Mouse (Mus musculus) cortical plate, adult 2 months (tissue): ENCODE results near the gene Neurl1b. TPM values are rescaled to one million over a fixed set of nuclear protein-coding genes. Genes with fewer than 3 reads are reported as not detected.

Experiments
- H3K27ac ChIP-seq: fragments of 200-500 bp; 2 replicates; pipeline ENCODE4 v1.5.1; 2012; ENCODE audit warnings: low read length, control low read depth, inconsistent platforms; ENCODE audit not compliant: insufficient read depth
- H3K4me1 ChIP-seq: fragments of 200-500 bp; 2 replicates; pipeline ENCODE4 v1.6.1; 2011; ENCODE audit warnings: low read length; ENCODE audit not compliant: control insufficient read depth, insufficient read depth
- H3K4me3 ChIP-seq: fragments of 200-500 bp; 2 replicates; pipeline ENCODE4 v1.5.1; 2011; ENCODE audit warnings: mild to moderate bottlenecking, low read length, control low read depth; ENCODE audit not compliant: insufficient read depth
- CTCF ChIP-seq: fragments of 200-500 bp; IDR thresholded peaks from 2 replicates; pipeline ENCODE4 v1.5.1; 2011; ENCODE audit warnings: mild to moderate bottlenecking, control low read depth, low read length; ENCODE audit not compliant: insufficient read depth; ENCODE audit errors: extremely low read depth
- POLR2A ChIP-seq: fragments of 200-500 bp; IDR thresholded peaks from 2 replicates; pipeline ENCODE4 v1.6.1; 2011; ENCODE audit warnings: mild to moderate bottlenecking, low read length, control low read depth; ENCODE audit not compliant: insufficient read depth; ENCODE audit errors: extremely low read depth
- polyA plus RNA-seq: library from polyadenylated mRNA; depleted of rRNA; stranded (reverse); fragments of >200 nt; gene quantifications from 2 replicates; pipeline ENCODE4 v1.2.3, GENCODE M21; 2012; rRNA removed

Gene Neurl1b
- polyA plus RNA-seq, 1 experiment = 53.4 TPM

- TF ChIP-seq CTCF (no peak), POLR2A (no peak)
- H3K4me1 ChIP-seq = no peaks in the 10 kb centered on the region; the same call in 1 of the 2 replicates
- H3K4me3 ChIP-seq = no peak overlapping the region
- no peak overlapping the region for H3K27ac ChIP-seq
Observed at GRCm38 (mm10) chr17:26484626-26485421, 70.2 kb downstream of the Neurl1b start.

- no peak overlapping the region for H3K27ac ChIP-seq
- H3K4me1 ChIP-seq = no peaks in the 10 kb centered on the region; the same call in 1 of the 2 replicates
- TF ChIP-seq CTCF = no peak
- no peak for TF ChIP-seq POLR2A
- no peak overlapping the region for H3K4me3 ChIP-seq
Observed at GRCm38 (mm10) chr17:26487266-26487665, 72.6 kb downstream of the Neurl1b start.

- no peaks in the 10 kb centered on the region; the same call in 1 of the 2 replicates for H3K4me1 ChIP-seq
- TF ChIP-seq CTCF (no peak), POLR2A (no peak)
- H3K27ac ChIP-seq = no peak overlapping the region
- no peak overlapping the region for H3K4me3 ChIP-seq
Observed at GRCm38 (mm10) chr17:26487917-26488316, 73.3 kb downstream of the Neurl1b start.

- Histone ChIP-seq H3K27ac (no peak overlapping the region), H3K4me3 (no peak overlapping the region), H3K4me1 (no peaks in the 10 kb centered on the region; the same call in 1 of the 2 replicates)
- TF ChIP-seq POLR2A (no peak), CTCF (no peak)
Observed at GRCm38 (mm10) chr17:26488711-26489403, 74.2 kb downstream of the Neurl1b start.

- Histone ChIP-seq H3K27ac (no peak overlapping the region), H3K4me1 (no peaks in the 10 kb centered on the region; the same call in 1 of the 2 replicates), H3K4me3 (no peak overlapping the region)
- TF ChIP-seq CTCF (no peak), POLR2A (no peak)
Observed at GRCm38 (mm10) chr17:26490072-26490471, 75.4 kb downstream of the Neurl1b start.

- TF ChIP-seq CTCF (no peak), POLR2A (no peak)
- Histone ChIP-seq H3K4me3 (no peak overlapping the region), H3K4me1 (no peaks in the 10 kb centered on the region; the same call in 1 of the 2 replicates), H3K27ac (no peak overlapping the region)
Observed at GRCm38 (mm10) chr17:26490910-26491309, 76.3 kb downstream of the Neurl1b start.

- TF ChIP-seq POLR2A (no peak), CTCF (no peak)
- no peak overlapping the region for H3K27ac ChIP-seq
- no peaks in the 10 kb centered on the region for H3K4me1 ChIP-seq
- no peak overlapping the region for H3K4me3 ChIP-seq
Observed at GRCm38 (mm10) chr17:26492246-26492645, 77.6 kb downstream of the Neurl1b start.

GRCm38 (mm10) chr17:26494642-26495468, 80.2 kb downstream of the Neurl1b start:
- Histone ChIP-seq H3K27ac (no peak overlapping the region), H3K4me1 (no peaks in the 10 kb centered on the region), H3K4me3 (no peak overlapping the region)
- TF ChIP-seq CTCF (no peak), POLR2A (no peak)

Other genes with a start within 250 kb of the Neurl1b start
- 0.30 and 0.33 TPM in 2 replicates for gene Pdia2, start 215.7 kb upstream of the Neurl1b start, polyA plus RNA-seq
- gene Rgs11, start 211.9 kb upstream of the Neurl1b start, polyA plus RNA-seq = 90.4 and 99.2 TPM in 2 replicates
- 163 and 175 TPM in 2 replicates for gene Arhgdig, start 207.0 kb upstream of the Neurl1b start, polyA plus RNA-seq
- gene Fam234a, start 170.6 kb upstream of the Neurl1b start, polyA plus RNA-seq = 22.2 and 24.3 TPM in 2 replicates
- gene Luc7l, start 161.9 kb upstream of the Neurl1b start, polyA plus RNA-seq = 64.8 and 68.3 TPM in 2 replicates
- gene Ergic1, start 146.7 kb downstream of the Neurl1b start, polyA plus RNA-seq = 140 and 143 TPM in 2 replicates
- gene Dusp1, start 147.3 kb downstream of the Neurl1b start, polyA plus RNA-seq = 51.0 and 71.1 TPM in 2 replicates
- 86.4 and 87.2 TPM in 2 replicates for gene Atp6v0e, start 248.4 kb downstream of the Neurl1b start, polyA plus RNA-seq